Mouse (Mus musculus) forebrain, embryonic 13.5 days (tissue): Measurements from ENCODE around the gene Macf1. TPM values are rescaled to one million over a fixed set of nuclear protein-coding genes. Genes with fewer than 3 reads are reported as not detected.
"Not testable (repeated sequence)": the region's sequence is repeated elsewhere in the genome, so short reads cannot be mapped to it uniquely, and the experiment has no call there.

Experiments used
- ATAC-seq: fragments of 200-750 bp; cut with Nextera tagmentation; 2 replicates; pipeline ENCODE4 v1.8.0; 2017
- H3K27ac ChIP-seq: fragments of 300-500 bp; sonication (generic); 2 replicates; pipeline ENCODE4 v1.5.1; 2015; ENCODE audit warnings: inconsistent platforms, mild to moderate bottlenecking, moderate library complexity
- H3K27me3 ChIP-seq: fragments of 300-500 bp; sonication (generic); 2 replicates; pipeline ENCODE4 v1.6.1; 2015; ENCODE audit warnings: mild to moderate bottlenecking, inconsistent platforms
- H3K36me3 ChIP-seq: fragments of 300-500 bp; sonication (generic); 2 replicates; pipeline ENCODE4 v1.6.1; 2015; ENCODE audit warnings: mild to moderate bottlenecking, inconsistent platforms; ENCODE audit not compliant: poor library complexity, severe bottlenecking
- H3K4me1 ChIP-seq: fragments of 300-500 bp; sonication (generic); 2 replicates; pipeline ENCODE4 v1.6.1; 2015; ENCODE audit warnings: inconsistent platforms
- H3K4me2 ChIP-seq: fragments of 300-500 bp; sonication (generic); 2 replicates; pipeline ENCODE4 v1.6.1; 2015; ENCODE audit warnings: inconsistent platforms, mild to moderate bottlenecking, moderate library complexity
- H3K4me3 ChIP-seq: fragments of 300-500 bp; sonication (generic); 2 replicates; pipeline ENCODE4 v1.5.1; 2015; ENCODE audit warnings: mild to moderate bottlenecking, inconsistent platforms
- H3K9ac ChIP-seq: fragments of 300-500 bp; sonication (generic); 2 replicates; pipeline ENCODE4 v1.6.1; 2015; ENCODE audit warnings: mild to moderate bottlenecking, inconsistent platforms
- H3K9me3 ChIP-seq: fragments of 300-500 bp; sonication (generic); replicated peaks from 2 replicates; pipeline ENCODE4 v1.6.1; 2016; ENCODE audit warnings: inconsistent platforms
- WGBS: fragments of 180-500 bp; shearing (Covaris S2); methylation state at CpG from one replicate; pipeline ENCODE4 v1.1.7; 2015; 5-methylcytosine and 5-hydroxymethylcytosine counted together
- polyA plus RNA-seq: library from polyadenylated mRNA; unstranded; fragments of >200 nt; fragmentation: Nextera tagmentation; extraction: Ambion mirVana; gene quantifications from 2 replicates; pipeline ENCODE4 v1.2.1, GENCODE M21; 2015

The Macf1 gene
- polyA plus RNA-seq, 1 experiment from 2014 or later = 62.6 TPM

DNA sequence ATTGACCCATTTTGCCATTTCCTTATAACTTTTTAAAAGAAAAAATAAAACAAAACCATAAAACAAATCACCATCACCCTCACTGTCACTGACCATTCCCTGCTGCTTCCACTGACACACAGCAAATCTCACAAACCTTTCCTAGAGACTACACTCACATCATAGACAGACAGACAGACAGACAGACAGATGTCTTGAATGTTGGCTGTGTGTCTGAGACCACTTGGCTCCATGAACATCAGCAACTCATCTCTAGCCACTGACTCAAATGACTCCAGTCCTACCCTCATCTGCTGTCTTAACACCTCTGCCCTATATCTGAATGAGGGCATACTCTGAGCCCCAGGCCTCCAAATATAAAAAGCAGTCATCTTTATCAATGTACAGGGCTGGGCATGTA is 128.9 kb downstream of the Macf1 start:
- no peaks in the 10 kb centered on the region for H3K36me3 ChIP-seq
- no peak overlapping the region for H3K4me2 ChIP-seq
- H3K4me1 ChIP-seq = peaks cover 9% of the 10 kb centered on the region
- H3K4me3 ChIP-seq = no peak overlapping the region
- no peaks in the 10 kb centered on the region for H3K27me3 ChIP-seq
- no peak overlapping the region for H3K9ac ChIP-seq
- H3K27ac ChIP-seq = no peak overlapping the region
- H3K9me3 ChIP-seq = no peaks in the 10 kb centered on the region
- ATAC-seq = no peak

DNA sequence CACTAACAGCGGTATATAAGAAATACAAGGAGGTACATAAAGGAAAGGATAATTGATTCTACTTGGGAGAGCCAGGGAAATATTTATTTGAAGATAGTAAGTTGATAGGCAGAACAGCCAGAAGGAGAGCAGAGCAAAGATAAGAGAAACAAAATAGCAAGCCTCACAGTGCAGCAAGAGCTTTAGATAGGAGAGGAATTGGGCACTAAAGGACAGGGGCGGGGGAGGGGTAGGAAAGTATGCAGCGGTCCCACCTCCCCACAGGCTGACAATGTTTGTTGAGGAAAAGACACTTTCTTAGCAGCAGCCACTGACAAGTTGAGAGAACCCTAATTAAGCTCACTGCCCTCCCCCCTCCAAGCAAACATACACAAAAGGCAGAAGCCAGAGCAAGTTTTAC is 131.5 kb downstream of the Macf1 start:
- H3K9ac ChIP-seq = no peak overlapping the region
- no peaks in the 10 kb centered on the region for H3K27me3 ChIP-seq
- H3K36me3 ChIP-seq = no peaks in the 10 kb centered on the region
- H3K4me1 ChIP-seq = peaks cover 9% of the 10 kb centered on the region
- no peak overlapping the region for H3K4me2 ChIP-seq
- no peak for ATAC-seq
- 34% methylated on average over 3 of the region's 3 CpGs for WGBS
- H3K27ac ChIP-seq = no peak overlapping the region
- no peaks in the 10 kb centered on the region for H3K9me3 ChIP-seq
- no peak overlapping the region for H3K4me3 ChIP-seq

DNA sequence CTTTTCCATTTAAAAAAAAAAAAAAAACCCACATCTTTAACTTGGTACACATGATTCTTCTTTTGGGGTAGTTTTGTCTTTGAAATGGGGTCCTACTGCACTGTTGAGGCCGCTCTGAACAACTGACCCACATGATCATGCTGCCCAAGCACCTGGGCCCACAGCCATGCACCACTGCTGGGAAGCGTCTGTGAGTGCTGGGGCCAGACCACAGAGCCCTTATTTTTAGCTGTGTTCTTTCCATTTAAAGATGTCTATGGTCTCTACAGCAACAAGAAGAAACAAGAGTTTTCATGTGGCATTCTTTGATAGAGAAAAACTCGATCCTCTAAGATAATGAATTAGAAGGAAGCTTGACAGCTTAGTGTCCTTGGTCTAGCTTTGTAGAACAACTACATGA is 135.8 kb downstream of the Macf1 start:
- H3K27ac ChIP-seq = no peak overlapping the region
- H3K27me3 ChIP-seq = no peaks in the 10 kb centered on the region
- peaks cover 4% of the 10 kb centered on the region; the same call in 1 of the 2 replicates for H3K36me3 ChIP-seq
- no peak for ATAC-seq
- peaks cover 9% of the 10 kb centered on the region for H3K4me1 ChIP-seq
- no peak overlapping the region for H3K9ac ChIP-seq
- no peak overlapping the region for H3K4me3 ChIP-seq
- WGBS = 94% methylated on average over 3 of the region's 3 CpGs
- no peak overlapping the region for H3K4me2 ChIP-seq
- H3K9me3 ChIP-seq = no peaks in the 10 kb centered on the region

DNA sequence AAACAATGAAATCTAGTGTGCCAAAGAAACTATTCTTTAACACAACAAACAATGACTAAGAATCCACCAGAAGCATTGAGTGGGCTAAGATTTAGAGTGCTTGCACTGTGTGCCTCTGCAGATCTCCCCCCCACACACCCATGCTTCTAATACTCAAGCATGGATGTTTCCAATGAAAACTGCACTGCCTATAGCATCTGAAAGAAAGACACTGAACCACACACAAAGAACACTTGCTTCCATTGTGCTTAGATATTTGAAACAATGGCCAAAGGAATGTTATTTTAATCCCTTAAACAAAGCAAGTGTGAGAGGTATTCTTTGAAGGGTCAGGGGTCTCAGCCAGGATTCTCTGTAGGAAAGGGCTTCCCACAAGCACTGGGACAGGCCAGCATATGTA is 140.5 kb downstream of the Macf1 start:
- no peaks in the 10 kb centered on the region for H3K27me3 ChIP-seq
- no peak overlapping the region for H3K4me2 ChIP-seq
- H3K9ac ChIP-seq = no peak overlapping the region
- no peak overlapping the region for H3K4me3 ChIP-seq
- no peak for ATAC-seq
- no peak overlapping the region for H3K27ac ChIP-seq
- H3K4me1 ChIP-seq = no peaks in the 10 kb centered on the region
- H3K9me3 ChIP-seq = no peaks in the 10 kb centered on the region
- H3K36me3 ChIP-seq = peaks cover 16% of the 10 kb centered on the region; the same call in 1 of the 2 replicates

DNA sequence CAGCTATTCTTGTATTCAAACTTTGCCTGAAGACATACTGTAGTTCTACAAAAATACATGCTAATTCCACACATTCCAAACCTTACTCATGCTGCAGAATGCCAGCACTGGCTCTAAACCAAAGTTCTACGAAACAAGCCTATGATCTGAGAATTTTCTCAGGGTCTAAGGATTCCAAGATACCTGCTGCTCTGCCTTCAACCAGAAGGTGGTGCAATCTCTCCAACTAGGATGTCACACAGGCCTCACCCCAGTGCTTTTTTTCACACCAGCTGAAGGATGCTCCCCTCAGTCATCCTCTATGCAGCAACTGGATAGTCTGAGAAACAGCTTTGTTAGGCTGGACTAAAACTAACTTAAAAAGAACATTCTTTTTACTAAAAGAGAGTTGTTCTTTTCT is 148.9 kb downstream of the Macf1 start:
- Histone ChIP-seq H3K27me3 (no peaks in the 10 kb centered on the region), H3K9me3 (no peaks in the 10 kb centered on the region), H3K36me3 (peaks cover 20% of the 10 kb centered on the region), H3K27ac (no peak overlapping the region), H3K4me2 (no peak overlapping the region), H3K4me1 (0 out of 2 replicates have a peak, but pooled peaks cover 6% of the 10 kb centered on the region), H3K9ac (no peak overlapping the region), H3K4me3 (no peak overlapping the region)
- ATAC-seq = peak; percentile 75; the same call in 1 of the 2 replicates
- WGBS = 32% methylated on average over 1 of the region's 1 CpGs

DNA sequence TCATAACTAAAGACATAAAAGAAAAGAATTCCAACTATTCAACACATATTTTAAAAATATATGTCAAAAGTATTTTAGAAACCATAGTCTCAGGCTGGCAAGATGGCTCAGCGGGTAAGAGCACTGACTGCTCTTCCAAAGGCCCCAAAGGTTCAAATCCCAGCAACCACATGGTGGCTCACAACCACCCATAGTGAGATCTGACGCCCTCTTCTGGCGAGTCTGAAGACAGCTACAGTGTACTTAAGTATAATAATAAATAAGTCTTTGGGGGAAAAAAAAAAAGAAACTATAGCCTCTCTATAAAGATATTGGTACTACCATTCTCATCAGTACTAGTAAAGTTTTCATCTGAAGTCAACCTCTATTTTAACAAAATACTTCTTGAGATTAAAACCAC is 152.2 kb downstream of the Macf1 start:
- ATAC-seq = no peak
- no peak overlapping the region for H3K9ac ChIP-seq
- H3K4me2 ChIP-seq = no peak overlapping the region
- H3K27ac ChIP-seq = no peak overlapping the region
- no peaks in the 10 kb centered on the region for H3K9me3 ChIP-seq
- peaks cover 34% of the 10 kb centered on the region for H3K4me1 ChIP-seq
- no peak overlapping the region for H3K4me3 ChIP-seq
- no peaks in the 10 kb centered on the region for H3K36me3 ChIP-seq
- 42% methylated on average over 3 of the region's 3 CpGs for WGBS
- no peaks in the 10 kb centered on the region for H3K27me3 ChIP-seq

DNA sequence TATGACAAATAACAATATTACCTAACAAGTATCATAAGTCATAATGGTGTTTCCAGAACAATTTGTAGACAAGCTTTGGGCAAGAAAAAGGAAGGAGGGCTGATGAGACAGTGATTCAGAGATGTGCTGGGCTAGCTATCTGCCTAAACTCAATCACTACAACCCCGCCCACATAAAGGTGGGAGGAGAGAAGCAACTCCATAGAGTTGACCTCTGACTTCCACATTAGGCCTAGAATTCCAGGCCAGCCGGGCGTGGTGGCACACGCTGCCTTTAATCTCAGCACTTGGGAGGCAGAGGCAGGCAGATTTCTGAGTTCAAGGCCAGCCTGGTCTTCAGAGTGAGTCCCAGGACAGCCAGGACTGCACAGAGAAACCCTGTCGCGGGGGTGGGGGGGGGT is 153.2 kb downstream of the Macf1 start:
- no peak overlapping the region for H3K4me3 ChIP-seq
- H3K4me2 ChIP-seq = no peak overlapping the region
- no peaks in the 10 kb centered on the region for H3K36me3 ChIP-seq
- H3K9me3 ChIP-seq = no peaks in the 10 kb centered on the region
- 83% methylated on average over 6 of the region's 6 CpGs for WGBS
- no peak overlapping the region for H3K9ac ChIP-seq
- no peak for ATAC-seq
- no peaks in the 10 kb centered on the region for H3K27me3 ChIP-seq
- H3K27ac ChIP-seq = no peak overlapping the region
- peaks cover 43% of the 10 kb centered on the region for H3K4me1 ChIP-seq

DNA sequence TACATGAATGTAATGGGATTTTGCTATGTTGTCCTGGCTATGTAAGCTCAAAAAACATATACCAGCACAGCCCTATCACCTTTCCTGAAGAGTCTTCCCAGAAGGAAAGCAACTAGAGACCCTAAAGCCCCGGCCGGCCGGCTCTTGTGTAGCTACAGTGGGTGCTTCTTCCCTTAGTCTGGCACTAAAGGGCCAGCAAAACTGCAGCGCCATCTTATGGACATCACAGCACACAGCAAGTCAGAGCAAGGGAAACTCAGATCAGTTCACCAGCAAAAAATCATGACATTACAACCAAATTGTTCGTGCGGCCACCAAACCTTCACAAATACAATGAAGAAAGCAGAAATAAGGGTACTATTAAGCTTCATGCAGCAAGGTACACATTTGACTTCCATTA is 154.9 kb downstream of the Macf1 start:
- H3K27ac ChIP-seq = 0 out of 2 replicates have a peak overlapping the region, but pooled peaks have one; percentile 31
- H3K36me3 ChIP-seq = no peaks in the 10 kb centered on the region
- no peaks in the 10 kb centered on the region for H3K27me3 ChIP-seq
- H3K4me3 ChIP-seq = no peak overlapping the region
- H3K4me1 ChIP-seq = peaks cover 52% of the 10 kb centered on the region
- no peak for ATAC-seq
- 35% methylated on average over 6 of the region's 6 CpGs for WGBS
- H3K9me3 ChIP-seq = no peaks in the 10 kb centered on the region
- H3K9ac ChIP-seq = no peak overlapping the region
- H3K4me2 ChIP-seq = no peak overlapping the region

DNA sequence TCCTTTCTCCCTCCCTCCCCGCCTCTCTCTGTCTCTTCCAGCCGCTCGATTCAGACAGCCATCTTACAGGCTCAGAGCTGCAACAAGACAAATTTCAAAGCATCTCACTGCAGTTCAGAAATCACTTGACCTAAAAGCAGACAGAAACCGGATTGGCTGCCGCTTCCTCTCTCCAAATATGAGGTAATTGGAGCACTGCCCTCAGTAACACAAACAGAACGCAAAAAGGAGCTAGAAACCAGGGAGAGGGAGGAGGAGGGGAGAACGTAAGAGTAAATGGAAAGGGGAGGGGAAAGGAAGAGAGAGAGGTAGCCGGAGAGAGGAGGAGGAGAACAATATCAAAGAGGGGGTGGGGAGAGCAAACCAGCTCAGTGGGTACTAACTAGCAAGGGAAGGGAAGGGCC is 156.6 kb downstream of the Macf1 start:
- peaks cover 62% of the 10 kb centered on the region for H3K4me1 ChIP-seq
- no peaks in the 10 kb centered on the region for H3K9me3 ChIP-seq
- peak overlapping the region; percentile 62 for H3K9ac ChIP-seq
- under 1% methylated on average over 8 of the region's 8 CpGs for WGBS
- ATAC-seq = peak; percentile 75
- no peaks in the 10 kb centered on the region for H3K27me3 ChIP-seq
- peak overlapping the region; percentile 59 for H3K4me2 ChIP-seq
- H3K27ac ChIP-seq = peak overlapping the region; percentile 71
- peak overlapping the region; percentile 31 for H3K4me3 ChIP-seq
- H3K36me3 ChIP-seq = no peaks in the 10 kb centered on the region

DNA sequence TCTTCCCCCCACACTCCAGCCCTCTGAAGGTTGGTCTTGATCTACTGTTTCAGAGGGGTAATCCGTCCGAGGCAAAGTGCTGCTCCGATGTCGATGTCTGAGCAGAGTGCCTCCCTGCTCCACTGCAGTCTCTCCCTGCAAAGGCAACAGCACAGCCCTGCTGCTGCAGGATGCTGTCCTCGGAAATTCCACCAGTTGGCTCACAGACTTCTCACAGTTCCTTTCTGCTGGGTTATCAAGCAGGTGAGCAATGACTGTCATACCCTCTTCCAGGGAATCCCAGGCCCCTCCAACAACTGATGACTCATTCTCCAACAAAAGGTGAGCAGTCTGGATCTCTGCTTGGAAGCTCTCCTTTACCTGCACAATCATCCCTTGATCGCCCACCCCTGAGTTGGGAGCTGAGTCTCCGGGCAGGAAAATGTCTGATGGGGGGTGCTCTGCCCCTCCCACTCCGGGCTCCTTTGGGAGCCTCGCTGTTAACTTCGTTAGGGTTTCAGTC is 157.3 kb downstream of the Macf1 start:
- Histone ChIP-seq H3K4me3 (peak overlapping the region; percentile 31), H3K4me2 (peak overlapping the region; percentile 59), H3K4me1 (peaks cover 62% of the 10 kb centered on the region)

DNA sequence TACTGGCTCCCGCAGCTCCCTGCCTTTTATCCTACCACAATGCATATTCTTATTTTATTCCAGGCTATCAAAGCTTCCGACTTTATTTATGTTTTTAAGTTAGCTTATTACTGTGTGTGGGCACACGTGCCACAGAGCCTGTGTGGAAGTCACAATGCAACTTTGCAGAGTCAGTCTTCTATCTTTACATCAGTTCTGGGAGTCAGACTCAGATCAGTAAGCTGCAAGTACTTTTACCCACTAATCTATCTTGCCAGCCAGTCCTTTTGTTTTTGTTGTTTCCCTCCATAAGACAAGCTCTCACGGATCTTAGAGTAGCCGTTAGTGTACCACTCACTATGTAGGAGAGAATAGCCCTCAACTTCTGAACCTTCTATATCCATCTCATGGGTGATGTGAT is 159.4 kb downstream of the Macf1 start:
- no peak for ATAC-seq
- H3K9me3 ChIP-seq = no peaks in the 10 kb centered on the region
- no peak overlapping the region for H3K4me2 ChIP-seq
- WGBS = 79% methylated on average over 5 of the region's 5 CpGs
- H3K36me3 ChIP-seq = no peaks in the 10 kb centered on the region
- H3K27ac ChIP-seq = no peak overlapping the region
- H3K4me3 ChIP-seq = no peak overlapping the region
- no peak overlapping the region for H3K9ac ChIP-seq
- H3K27me3 ChIP-seq = no peaks in the 10 kb centered on the region
- H3K4me1 ChIP-seq = peaks cover 57% of the 10 kb centered on the region

More for the DNA sequence above, 157.3 kb downstream of the Macf1 start:
- no peaks in the 10 kb centered on the region for H3K9me3 ChIP-seq
- 28% methylated on average over 10 of the region's 10 CpGs for WGBS
- no peaks in the 10 kb centered on the region for H3K36me3 ChIP-seq
- peak overlapping the region; percentile 62 for H3K9ac ChIP-seq
- H3K27ac ChIP-seq = peak overlapping the region; percentile 71
- ATAC-seq = peak; percentile 44
- no peaks in the 10 kb centered on the region for H3K27me3 ChIP-seq

DNA sequence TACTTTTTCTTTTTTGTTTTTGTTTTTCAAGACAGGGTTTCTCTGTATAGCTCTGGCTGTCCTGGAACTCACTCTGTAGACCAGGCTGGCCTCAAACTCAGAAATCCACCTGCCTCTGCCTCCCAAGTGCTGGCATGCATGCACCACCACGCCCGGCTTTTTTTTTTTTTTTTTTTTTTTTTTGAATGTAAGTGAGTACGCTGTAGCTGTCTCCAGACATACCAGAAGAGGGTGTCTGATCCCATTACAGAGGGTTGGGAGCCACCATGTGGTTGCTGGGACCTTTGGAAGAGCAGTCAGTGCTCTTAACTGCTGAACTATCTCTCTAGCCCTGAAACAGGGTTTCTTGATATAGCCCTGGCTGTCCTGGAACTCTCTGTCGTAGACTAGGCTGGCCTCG is 164.0 kb downstream of the Macf1 start:
- not testable (repeated sequence) for H3K4me3 ChIP-seq, H3K27me3 ChIP-seq, H3K9me3 ChIP-seq, H3K4me2 ChIP-seq, ATAC-seq, H3K9ac ChIP-seq, H3K36me3 ChIP-seq, H3K27ac ChIP-seq
- whole genome bisulfite sequencing = 94% methylated on average over 5 of the region's 5 CpGs
- H3K4me1 ChIP-seq = peaks cover 16% of the 10 kb centered on the region

DNA sequence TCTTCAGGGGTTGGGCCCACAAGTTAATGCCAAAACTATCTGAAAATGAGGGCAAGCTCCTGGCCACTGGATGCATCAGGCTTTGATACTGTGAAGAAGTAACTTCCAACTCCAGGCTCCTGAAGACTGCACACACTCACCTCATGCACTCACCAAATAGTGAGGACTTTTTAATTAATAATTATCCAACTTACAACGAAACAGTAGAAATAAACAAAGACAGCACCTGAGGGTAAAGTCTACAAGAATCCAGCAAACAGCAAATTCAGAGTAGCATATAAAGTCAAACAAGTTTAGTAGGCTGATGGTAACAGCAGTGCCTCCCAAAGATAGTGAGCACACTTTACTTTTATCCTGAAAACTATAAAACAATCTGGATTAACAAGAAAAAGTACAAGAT is 168.5 kb downstream of the Macf1 start:
- Histone ChIP-seq H3K9me3 (no peaks in the 10 kb centered on the region), H3K4me3 (no peak overlapping the region), H3K4me2 (no peak overlapping the region), H3K27ac (no peak overlapping the region), H3K36me3 (peaks cover 17% of the 10 kb centered on the region), H3K4me1 (no peaks in the 10 kb centered on the region), H3K27me3 (no peaks in the 10 kb centered on the region), H3K9ac (no peak overlapping the region)
- WGBS = 84% methylated on average over 1 of the region's 1 CpGs
- ATAC-seq = no peak
